Comparison of ENCODE assay signal across 21 mouse cellular contexts in the genomic region with DNA sequence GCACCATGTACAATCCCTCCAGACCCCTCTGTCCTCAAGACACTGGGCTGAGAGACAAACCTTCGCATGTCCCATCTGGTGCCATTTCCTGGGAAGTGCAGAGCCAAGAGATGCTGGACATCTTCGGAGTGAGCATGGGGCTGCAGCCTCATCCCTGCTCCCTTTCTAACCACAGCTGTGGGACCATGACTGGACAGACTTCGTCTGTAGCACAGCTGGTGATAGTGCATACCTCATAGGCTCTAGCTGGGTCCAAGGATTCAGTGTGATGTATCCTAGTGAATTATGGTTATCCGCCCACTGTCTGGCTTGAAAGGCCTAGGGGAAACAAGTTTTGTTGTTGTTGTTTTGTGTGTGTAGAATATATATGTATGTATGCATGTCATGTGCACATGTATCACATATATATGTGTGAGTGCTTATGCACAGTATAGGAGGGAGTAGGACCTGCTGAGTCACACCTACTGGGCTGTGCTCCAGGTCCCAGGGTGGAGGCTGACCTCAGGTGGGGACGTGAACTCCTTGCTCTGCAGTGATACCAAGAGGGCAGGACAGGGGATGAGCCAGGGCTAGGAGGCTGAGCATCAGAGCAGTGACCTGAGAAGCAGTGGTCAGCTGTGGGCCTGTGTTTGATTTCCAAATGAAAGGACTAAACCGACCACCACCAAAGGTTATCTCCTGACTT. TPM values are rescaled to one million over a fixed set of nuclear protein-coding genes. Genes with fewer than 3 reads are reported as not detected.
DNase-seq lines count a peak whose midpoint lies in the region; ATAC-seq lines count a peak whose summit lies in the region.
"Had no signal": no experiment of that assay in that cellular context is flagged by ENCODE, and none has a peak within 500 bp of the region (broad histone marks: within the 10 kb centered on the region; RNA-seq: fewer than 3 reads in every experiment).

No protein-coding gene starts in this region.

- H3K9ac ChIP-seq in liver, embryonic 13.5 days, result peak overlapping the region; percentile 29; the same call in 1 of the 2 replicates
- H3K9ac ChIP-seq: heart, embryonic 15.5 days had no signal

- H3K4me1 ChIP-seq in liver, embryonic 13.5 days (replicated peaks), result peaks cover 65% of the 10 kb centered on the region
- H3K4me1 ChIP-seq: heart, embryonic 15.5 days; hindbrain, embryonic 13.5 days had no signal

- H3K9me3 ChIP-seq in liver, embryonic 13.5 days (replicated peaks), result no peaks in the 10 kb centered on the region
- H3K9me3 ChIP-seq: forebrain, embryonic 10.5 days; heart, embryonic 15.5 days; hindbrain, embryonic 13.5 days had no signal

- peak; percentile 35 for DNase-seq in NIH3T3 (ENCODE audit: low read depth)
- DNase-seq in c-Kit-positive CD71-positive TER-119-positive erythroid progenitor cells, embryonic 14.5 days (ENCODE audit: low spot score), result peak; percentile 49
- DNase-seq in liver, embryonic 13.5 days, result peak; percentile 25
- peak; percentile 72 to 74 for DNase-seq in spleen, postnatal 14 days (ENCODE audit: low spot score in 2 of 2)
- no peak for DNase-seq in right cerebral cortex, postnatal 25 days
- no peak for DNase-seq in frontal cortex, postnatal 10 days (ENCODE audit: low spot score in 2 of 2)
- DNase-seq: adrenal gland, postnatal 14 days; cerebellum, adult 9-11 months; heart, adult 11 months; kidney, adult 8-10 months; layer of hippocampus, postnatal 36 days; left cerebral cortex, postnatal 4 days; lung, adult 2 months; lung, postnatal 4 days had no signal

- no peak overlapping the region for H3K4me3 ChIP-seq in liver, embryonic 13.5 days (replicated peaks)
- H3K4me3 ChIP-seq: forebrain, embryonic 10.5 days; heart, embryonic 15.5 days; hindbrain, embryonic 13.5 days had no signal

- ATAC-seq in liver, embryonic 13.5 days (ENCODE audit: low read depth), result peak; percentile 93
- ATAC-seq in frontal cortex, adult (ENCODE audit: low TSS enrichment), result no peak

- no peaks in the 10 kb centered on the region for H3K27me3 ChIP-seq in liver, embryonic 13.5 days
- H3K27me3 ChIP-seq: heart, embryonic 15.5 days; hindbrain, embryonic 13.5 days had no signal

- 60% methylated on average over 6 of the region's 6 CpGs for WGBS in liver, embryonic 13.5 days (ENCODE audit: insufficient replicate concordance)

- peaks cover 29% of the 10 kb centered on the region for H3K36me3 ChIP-seq in liver, embryonic 13.5 days
- H3K36me3 ChIP-seq: heart, embryonic 15.5 days; hindbrain, embryonic 13.5 days had no signal

- H3K27ac ChIP-seq in liver, embryonic 13.5 days, result peak overlapping the region; percentile 70
- H3K27ac ChIP-seq: heart, embryonic 15.5 days; hindbrain, embryonic 13.5 days had no signal

- no peak overlapping the region for H3K4me2 ChIP-seq in liver, embryonic 13.5 days
- H3K4me2 ChIP-seq: heart, embryonic 15.5 days; hindbrain, embryonic 13.5 days had no signal

RNA-seq across cellular contexts. Expression of a gene that starts 3.3 kb away (rescaled TPM):
- polyA plus RNA-seq in liver, embryonic 13.5 days (2015; fragmentation: Nextera tagmentation; extraction: Ambion mirVana), result 2.2 and 2.6 TPM in 2 replicates

RNA-seq across cellular contexts. Expression of a gene that starts 8.1 kb away (rescaled TPM):
- polyA plus RNA-seq in liver, embryonic 13.5 days (2015; fragmentation: Nextera tagmentation; extraction: Ambion mirVana), result 0.30 and 0.32 TPM in 2 replicates
- polyA plus RNA-seq: hindbrain, embryonic 13.5 days; large intestine, adult 2 months; lung, adult 2 months; neural tube, embryonic 14.5 days; thymus, postnatal 0 days had no signal

RNA-seq across cellular contexts. Expression of a gene that starts 16.1 kb away (rescaled TPM):
- 27.5 and 27.9 TPM in 2 replicates for polyA plus RNA-seq in liver, embryonic 13.5 days (2015; fragmentation: Nextera tagmentation; extraction: Ambion mirVana)

RNA-seq across cellular contexts. Expression of a gene that starts 17.5 kb away (rescaled TPM):
- 34.2 and 39.3 TPM in 2 replicates for polyA plus RNA-seq in liver, embryonic 13.5 days (2015; fragmentation: Nextera tagmentation; extraction: Ambion mirVana)

RNA-seq across cellular contexts. Expression of a gene that starts 17.6 kb away (rescaled TPM):
- 22.6 and 23.5 TPM in 2 replicates for polyA plus RNA-seq in liver, embryonic 13.5 days (2015; fragmentation: Nextera tagmentation; extraction: Ambion mirVana)

Comparison
In these comparisons a context has a peak if more than half of its experiments do, and no peak if none do; other contexts are left out.
1. DNase-seq: peak in NIH3T3 (single experiment), c-Kit-positive CD71-positive TER-119-positive erythroid progenitor cells, embryonic 14.5 days (single experiment), liver, embryonic 13.5 days (single experiment) and spleen, postnatal 14 days (2 of 2); none in right cerebral cortex, postnatal 25 days (single experiment) and frontal cortex, postnatal 10 days (0 of 2).